Mouse (Mus musculus): ENCODE results near the gene Tas2r131. TPM values are rescaled to one million over a fixed set of nuclear protein-coding genes. Genes with fewer than 3 reads are reported as not detected.

The Tas2r131 gene
- polyA plus RNA-seq (2012; rRNA removed; ENCODE audit: low replicate concordance) = not detected in 2 replicates

GRCm38 (mm10) chr6:132957819-132958218 lies at the start of gene Tas2r131:
TSS of gene Tas2r131 (minus strand) at chr6:132957919.

GRCm38 (mm10) chr6:132980865-132981264 lies 23.1 kb upstream of the Tas2r131 start, which contains the start of gene Tas2r109:
TSS of gene Tas2r109 (minus strand) at chr6:132980965.

DNA sequence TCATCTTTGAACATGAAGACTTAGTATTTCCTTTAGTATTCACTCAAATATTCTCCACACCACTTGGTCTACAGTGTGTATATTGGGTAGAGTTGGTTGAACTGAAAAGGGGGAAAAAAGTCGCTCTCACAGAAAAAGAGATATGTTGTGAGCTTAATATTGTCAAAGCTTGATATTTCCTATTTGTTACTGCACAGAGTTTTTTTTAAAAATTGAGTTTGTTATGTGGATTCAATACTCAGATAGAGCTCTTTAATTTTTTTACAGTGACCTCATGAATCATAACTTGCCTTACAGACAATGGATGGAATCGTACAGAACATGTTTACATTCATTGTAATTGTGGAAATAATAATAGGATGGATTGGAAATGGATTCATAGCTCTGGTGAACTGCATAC lies 6.9 kb downstream of the Tas2r131 start, which contains the start of gene Tas2r129:
TSS of gene Tas2r129 (plus strand) at position 301 of the 400 bp plus-strand sequence.

DNA sequence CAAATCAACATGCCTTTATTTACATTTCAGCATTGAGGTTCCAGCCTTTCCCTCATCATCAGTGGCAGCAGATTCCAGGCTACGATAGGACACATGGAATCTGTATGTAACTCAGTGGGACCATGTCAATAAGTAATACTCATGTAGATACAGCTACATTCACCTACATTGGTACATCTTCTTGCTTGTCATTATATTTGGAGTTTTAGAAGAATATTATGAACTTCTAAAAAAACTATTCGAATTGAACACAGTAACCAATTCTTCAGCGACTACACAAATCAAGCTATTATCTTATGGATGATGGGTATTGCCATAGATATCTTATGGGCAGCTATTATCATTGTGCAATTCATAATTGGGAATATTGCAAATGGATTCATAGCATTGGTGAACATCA lies 48.4 kb downstream of the Tas2r131 start, which contains the start of gene Tas2r125:
TSS of gene Tas2r125 (plus strand) at position 301 of the 400 bp plus-strand sequence.

Other genes with a start within 250 kb of the Tas2r131 start
- gene Tas2r122, start 246.0 kb downstream of the Tas2r131 start, polyA plus RNA-seq (2012; rRNA removed; ENCODE audit: low replicate concordance) = not detected in 2 replicates
- gene Tas2r115, start 219.9 kb downstream of the Tas2r131 start, polyA plus RNA-seq (2012; rRNA removed; ENCODE audit: low replicate concordance) = not detected in 2 replicates
- gene Tas2r124, start 203.2 kb downstream of the Tas2r131 start, polyA plus RNA-seq (2012; rRNA removed; ENCODE audit: low replicate concordance) = not detected in 2 replicates
- not detected in 2 replicates for gene Tas2r102, start 195.8 kb downstream of the Tas2r131 start, polyA plus RNA-seq (2012; rRNA removed; ENCODE audit: low replicate concordance)
- not detected in 2 replicates for gene Tas2r136, start 179.8 kb downstream of the Tas2r131 start, polyA plus RNA-seq (2012; rRNA removed; ENCODE audit: low replicate concordance)
- not detected in 2 replicates for gene Tas2r117, start 155.1 kb downstream of the Tas2r131 start, polyA plus RNA-seq (2012; rRNA removed; ENCODE audit: low replicate concordance)
- gene Tas2r123, start 110.8 kb downstream of the Tas2r131 start, polyA plus RNA-seq (2012; rRNA removed; ENCODE audit: low replicate concordance) = not detected in 2 replicates
- not detected in 2 replicates for gene Tas2r116, start 102.5 kb downstream of the Tas2r131 start, polyA plus RNA-seq (2012; rRNA removed; ENCODE audit: low replicate concordance)
- gene Tas2r110, start 89.9 kb downstream of the Tas2r131 start, polyA plus RNA-seq (2012; rRNA removed; ENCODE audit: low replicate concordance) = not detected in 2 replicates
- gene Tas2r113, start 64.9 kb downstream of the Tas2r131 start, polyA plus RNA-seq (2012; rRNA removed; ENCODE audit: low replicate concordance) = not detected in 2 replicates
- not detected in 2 replicates for gene Tas2r125, start 48.3 kb downstream of the Tas2r131 start, polyA plus RNA-seq (2012; rRNA removed; ENCODE audit: low replicate concordance)
- not detected in 2 replicates for gene Tas2r129, start 6.8 kb downstream of the Tas2r131 start, polyA plus RNA-seq (2012; rRNA removed; ENCODE audit: low replicate concordance)
- not detected in 2 replicates for gene Tas2r109, start 23.0 kb upstream of the Tas2r131 start, polyA plus RNA-seq (2012; rRNA removed; ENCODE audit: low replicate concordance)
- gene Tas2r103, start 79.2 kb upstream of the Tas2r131 start, polyA plus RNA-seq (2012; rRNA removed; ENCODE audit: low replicate concordance) = not detected in 2 replicates
- not detected in 2 replicates for gene Tas2r140, start 97.9 kb upstream of the Tas2r131 start, polyA plus RNA-seq (2012; rRNA removed; ENCODE audit: low replicate concordance)
- 81.8 and 274 TPM in 2 replicates for gene Smim10l1, start 147.0 kb upstream of the Tas2r131 start, polyA plus RNA-seq (2012; rRNA removed; ENCODE audit: low replicate concordance)

Data from mammary gland, adult 2 months (tissue).